Mouse (Mus musculus): ENCODE measurements around the gene Cyb5rl. TPM values are rescaled to one million over a fixed set of nuclear protein-coding genes. Genes with fewer than 3 reads are reported as not detected.
A peak's percentile ranks its signal among the peaks of the same experiment; 100 is the strongest.

Gene Cyb5rl
- total RNA-seq (2021): 1 to 10 TPM; 7.8 TPM
- long read RNA-seq, partial matches to known transcripts: 2 of 9 reads
- long read RNA-seq, other reads (novel, unspliced or antisense): 5 of 9 reads

- peak; percentile 95 to 99 for DNase-seq (ENCODE audit: low spot score in 2 of 2)
Measured at GRCm38 (mm10) chr4:107066252-107067124, at the start of gene Cyb5rl, which contains the start of gene Mrpl37. Gene Cyb5rl, plus strand, starts transcription at chr4:107066988. Gene Mrpl37, minus strand, starts transcription at chr4:107066868.

- DNase-seq (ENCODE audit: low spot score in 2 of 2): no peak
Measured at GRCm38 (mm10) chr4:107017257-107017656, 49.5 kb upstream of the Cyb5rl start.

- DNase-seq (ENCODE audit: low spot score in 2 of 2): no peak
Measured at GRCm38 (mm10) chr4:107018521-107018920, 48.3 kb upstream of the Cyb5rl start.

GRCm38 (mm10) chr4:107019027-107019426 is 47.8 kb upstream of the Cyb5rl start:
- peak; percentile 63 to 70 for DNase-seq (ENCODE audit: low spot score in 2 of 2)

- no peak for DNase-seq (ENCODE audit: low spot score in 2 of 2)
Measured at GRCm38 (mm10) chr4:107020287-107021000, 46.3 kb upstream of the Cyb5rl start.

- no peak for DNase-seq (ENCODE audit: low spot score in 2 of 2)
Measured at GRCm38 (mm10) chr4:107021464-107021863, 45.3 kb upstream of the Cyb5rl start.

GRCm38 (mm10) chr4:107024899-107025298 is 41.9 kb upstream of the Cyb5rl start:
- no peak for DNase-seq (ENCODE audit: low spot score in 2 of 2)

GRCm38 (mm10) chr4:107025369-107025768 is 41.4 kb upstream of the Cyb5rl start:
- DNase-seq (ENCODE audit: low spot score in 2 of 2): no peak

- no peak for DNase-seq (ENCODE audit: low spot score in 2 of 2)
Measured at GRCm38 (mm10) chr4:107026451-107026850, 40.3 kb upstream of the Cyb5rl start.

- no peak for DNase-seq (ENCODE audit: low spot score in 2 of 2)
Measured at GRCm38 (mm10) chr4:107035689-107036088, 31.1 kb upstream of the Cyb5rl start.

- DNase-seq (ENCODE audit: low spot score in 2 of 2): no peak
Measured at GRCm38 (mm10) chr4:107036985-107037384, 29.8 kb upstream of the Cyb5rl start.

- peak in 1 of 2 experiments; percentile 47 for DNase-seq (ENCODE audit: low spot score in 2 of 2)
Measured at GRCm38 (mm10) chr4:107038303-107038702, 28.5 kb upstream of the Cyb5rl start.

GRCm38 (mm10) chr4:107039270-107039669 is 27.5 kb upstream of the Cyb5rl start:
- DNase-seq (ENCODE audit: low spot score in 2 of 2): no peak

GRCm38 (mm10) chr4:107042304-107042703 is 24.5 kb upstream of the Cyb5rl start:
- no peak for DNase-seq (ENCODE audit: low spot score in 2 of 2)

- no peak for DNase-seq (ENCODE audit: low spot score in 2 of 2)
Measured at GRCm38 (mm10) chr4:107045188-107045587, 21.6 kb upstream of the Cyb5rl start.

- DNase-seq (ENCODE audit: low spot score in 2 of 2): no peak
Measured at GRCm38 (mm10) chr4:107047806-107048205, 19.0 kb upstream of the Cyb5rl start.

GRCm38 (mm10) chr4:107048568-107049162 is 18.1 kb upstream of the Cyb5rl start:
- peak in 1 of 2 experiments; percentile 52 for DNase-seq (ENCODE audit: low spot score in 2 of 2)

- no peak for DNase-seq (ENCODE audit: low spot score in 2 of 2)
Measured at GRCm38 (mm10) chr4:107051889-107052288, 14.9 kb upstream of the Cyb5rl start.

- DNase-seq (ENCODE audit: low spot score in 2 of 2): no peak
Measured at GRCm38 (mm10) chr4:107052962-107053553, 13.7 kb upstream of the Cyb5rl start.

GRCm38 (mm10) chr4:107056088-107056487 is 10.7 kb upstream of the Cyb5rl start:
- DNase-seq (ENCODE audit: low spot score in 2 of 2): no peak

- no peak for DNase-seq (ENCODE audit: low spot score in 2 of 2)
Measured at GRCm38 (mm10) chr4:107058346-107058745, 8.4 kb upstream of the Cyb5rl start.
